Mouse (Mus musculus): ENCODE results near the gene Chac1.

GRCm38 (mm10) chr2:119321771-119322586 lies 29.1 kb upstream of the Chac1 start:
- no peak for TF ChIP-seq CTCF (IDR thresholded peaks at IDR 0.05; ENCODE audit: control insufficient read depth, insufficient read depth, low read length)
- TF ChIP-seq POLR2A (IDR thresholded peaks at IDR 0.05; ENCODE audit: borderline replicate concordance, control insufficient read depth, low read depth, low read length): no peak
